Mouse (Mus musculus): Measurements from ENCODE around the gene Slc44a5. TPM values are rescaled to one million over a fixed set of nuclear protein-coding genes. Genes with fewer than 3 reads are reported as not detected.
A peak's percentile ranks its signal among the peaks of the same experiment; 100 is the strongest.

The Slc44a5 gene
- total RNA-seq, 2 experiments from 2014 or later, result not detected

DNA sequence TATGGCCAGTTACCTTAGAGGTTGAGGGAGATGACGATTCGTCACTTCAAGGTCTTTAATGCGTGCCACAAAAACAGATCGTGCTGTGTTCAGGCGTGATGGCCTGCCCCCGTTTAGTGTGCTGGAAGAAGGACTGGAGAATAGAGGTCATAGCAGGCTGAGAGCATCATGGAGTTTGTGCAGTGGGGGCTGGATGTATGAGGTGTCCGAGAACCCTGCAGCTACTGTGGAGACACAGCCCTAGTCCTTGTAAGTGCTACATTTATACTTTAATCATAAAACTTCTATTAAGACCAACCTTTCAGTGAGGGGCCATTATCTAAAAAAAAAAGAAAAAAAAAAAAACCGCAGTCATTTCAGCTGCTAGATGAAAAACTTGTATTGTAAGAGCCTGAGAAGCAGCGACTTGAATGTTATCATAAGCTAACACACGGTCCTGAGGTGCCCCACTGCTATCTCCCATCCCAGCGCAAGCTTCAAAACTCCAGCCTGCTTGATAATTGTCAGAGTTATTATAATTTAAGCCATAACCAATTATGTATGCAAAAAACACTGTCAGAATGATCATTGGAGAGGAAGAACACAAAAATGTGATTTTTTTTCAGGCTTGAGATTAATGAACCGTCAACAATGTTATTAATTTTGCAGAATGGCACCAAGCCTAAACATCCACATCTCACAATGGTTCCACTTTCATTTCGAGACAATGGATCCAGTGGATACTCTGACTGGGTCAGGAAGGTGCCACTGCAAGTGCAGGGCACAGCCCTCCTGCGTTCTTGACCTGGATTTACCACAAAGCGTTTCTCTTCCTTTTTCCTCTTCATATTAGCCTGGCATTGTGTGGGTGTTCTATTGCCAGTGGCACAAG is 118.5 kb downstream of the Slc44a5 start:
- peak; percentile 26; the same call in 1 of the 2 replicates for ATAC-seq (replicated peaks; ENCODE audit: poor library complexity, severe bottlenecking)

DNA sequence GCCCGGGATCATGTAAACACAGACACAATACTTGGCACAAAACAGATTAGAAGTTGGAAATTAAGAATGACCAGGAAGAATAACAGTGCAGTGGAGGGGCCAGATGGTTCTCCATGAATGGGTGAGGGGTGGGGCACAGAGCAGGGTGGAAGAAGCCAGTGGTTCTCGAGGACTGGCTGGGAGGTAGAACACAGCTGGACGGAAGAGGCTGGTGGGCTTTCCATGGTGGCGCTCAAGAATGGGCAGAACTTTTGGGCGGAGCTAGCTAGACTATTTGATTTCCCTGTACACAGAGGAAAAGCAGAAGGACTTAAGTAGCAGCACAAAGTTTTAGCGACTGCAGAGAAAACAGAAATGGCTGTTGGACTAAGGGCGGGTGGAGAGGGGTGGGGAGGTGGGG is 119.2 kb downstream of the Slc44a5 start:
- ATAC-seq (replicated peaks; ENCODE audit: poor library complexity, severe bottlenecking), result peak; percentile 64

DNA sequence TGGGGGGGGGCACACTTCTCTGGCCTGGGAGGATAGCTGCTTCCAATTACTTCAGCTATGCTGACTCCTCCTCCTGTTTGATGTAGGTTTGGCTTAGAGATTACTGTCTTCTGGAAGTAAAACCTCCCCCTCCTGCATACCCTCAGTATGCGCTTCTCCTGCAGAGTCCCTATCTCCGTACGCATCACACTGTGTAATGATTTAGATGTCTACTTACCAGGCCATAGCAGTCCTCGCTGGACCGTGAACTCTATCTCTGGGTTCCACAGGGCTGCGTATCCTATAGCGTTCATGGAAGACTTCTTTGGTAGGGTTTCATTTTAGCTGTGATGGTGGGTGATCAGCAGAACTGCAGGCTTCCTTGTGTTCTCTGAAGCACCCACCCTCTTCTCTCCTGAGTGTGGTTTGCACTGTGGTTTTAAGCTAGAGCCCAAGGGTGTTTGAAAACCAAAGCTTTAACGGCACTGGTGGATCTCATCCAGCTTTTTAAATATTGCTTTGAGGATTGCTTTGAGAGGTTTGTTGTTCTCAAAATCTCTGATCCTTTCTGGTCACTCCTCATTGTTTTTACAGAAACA is 120.6 kb downstream of the Slc44a5 start:
- ATAC-seq (replicated peaks; ENCODE audit: poor library complexity, severe bottlenecking), result peak; percentile 38; the same call in 1 of the 2 replicates

DNA sequence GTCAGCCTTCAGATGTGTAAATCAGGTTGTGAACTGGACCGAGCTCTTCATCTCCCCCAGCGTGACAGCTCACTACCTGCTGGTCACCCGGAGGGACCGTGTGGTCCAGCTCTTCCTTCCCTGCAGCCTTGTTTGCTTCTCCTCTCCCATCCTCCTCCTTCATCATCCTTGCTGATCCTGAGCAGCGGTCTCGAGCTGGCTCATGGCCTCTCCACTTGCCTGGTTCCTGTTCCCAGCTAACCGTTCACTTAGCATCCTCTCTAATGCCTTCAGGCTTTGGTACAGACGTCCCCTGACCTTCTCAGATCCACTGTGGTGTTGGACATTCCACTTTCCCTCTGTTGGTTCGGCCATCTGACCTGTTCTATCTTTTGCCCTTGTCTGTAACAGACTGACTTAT is 128.4 kb downstream of the Slc44a5 start:
- ATAC-seq (replicated peaks; ENCODE audit: poor library complexity, severe bottlenecking), result no peak

DNA sequence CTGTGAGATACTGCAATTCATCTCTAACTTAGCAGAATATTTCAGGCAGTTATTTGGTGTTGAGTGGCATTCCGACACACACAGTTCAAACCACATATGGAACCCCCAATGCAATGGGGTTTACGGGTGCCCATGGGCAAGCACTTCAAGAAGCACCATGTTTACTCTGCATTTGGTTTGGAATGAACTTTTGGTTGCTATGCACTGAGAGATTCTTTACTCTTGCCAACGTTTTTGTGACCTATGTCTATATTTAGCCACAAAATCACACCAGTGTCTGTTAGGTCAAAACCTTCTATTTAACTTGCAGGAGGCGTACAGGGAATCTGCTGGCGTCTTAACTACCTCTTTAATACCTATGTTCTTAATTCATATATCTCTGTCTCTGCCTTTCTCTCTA is 137.3 kb downstream of the Slc44a5 start:
- ATAC-seq (replicated peaks; ENCODE audit: poor library complexity, severe bottlenecking), result no peak

DNA sequence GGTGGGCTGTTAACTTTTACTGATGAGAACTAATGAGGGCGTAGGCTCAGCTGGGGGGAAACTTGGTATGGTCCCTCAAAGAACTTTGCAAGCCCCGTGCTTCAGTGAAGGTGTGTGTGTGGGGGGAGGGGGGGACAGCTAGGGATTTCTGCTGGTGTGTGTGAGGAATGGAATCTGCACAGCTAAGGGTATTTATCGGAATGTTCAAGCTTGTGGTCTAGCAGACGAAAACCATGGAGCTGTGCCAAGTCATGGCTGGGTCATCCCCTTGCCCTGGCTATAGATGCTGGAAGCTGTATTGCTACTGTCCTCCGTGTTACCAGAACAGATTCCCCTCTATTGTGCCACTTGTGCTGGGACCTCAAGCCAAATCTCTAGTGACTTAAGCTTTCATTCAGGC is 138.0 kb downstream of the Slc44a5 start:
- no peak for ATAC-seq (replicated peaks; ENCODE audit: poor library complexity, severe bottlenecking)

DNA sequence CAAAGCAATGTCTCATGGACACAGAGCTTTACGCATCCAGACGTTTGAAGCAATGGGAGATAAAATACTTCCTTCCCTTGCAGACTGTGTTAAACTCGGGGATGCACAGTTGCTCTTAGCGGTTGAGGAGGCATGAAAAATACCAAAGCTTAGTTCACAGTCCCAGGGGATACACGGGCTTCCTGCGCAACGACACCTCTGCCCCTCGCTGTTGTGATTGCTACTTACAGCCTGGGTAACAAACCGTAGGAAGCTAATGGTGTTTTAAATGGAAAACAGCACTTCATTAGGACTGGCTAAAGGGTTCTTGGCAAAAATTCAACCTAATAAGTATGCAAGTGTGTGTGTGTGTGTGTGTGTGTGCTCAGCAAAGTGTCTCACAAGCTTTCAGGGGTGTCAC is 141.8 kb downstream of the Slc44a5 start:
- ATAC-seq (replicated peaks; ENCODE audit: poor library complexity, severe bottlenecking), result no peak

DNA sequence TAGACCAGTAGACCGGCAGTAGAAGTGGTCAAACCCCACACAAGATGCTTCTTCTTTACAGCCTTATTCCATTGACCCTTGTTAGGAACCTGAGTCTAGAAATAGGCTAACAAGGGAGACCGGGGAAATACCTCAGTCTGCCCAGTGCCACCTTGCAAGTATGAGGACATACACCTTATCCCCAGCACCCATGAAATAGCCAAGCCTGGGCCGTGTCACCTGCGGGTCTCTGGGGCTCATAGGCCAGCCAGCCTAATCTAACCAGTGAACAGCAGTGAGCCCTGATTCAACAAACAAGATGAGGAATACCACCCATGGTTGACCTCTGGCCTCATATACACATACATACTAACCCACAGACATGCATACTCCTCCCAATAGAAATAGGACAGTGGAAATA is 142.2 kb downstream of the Slc44a5 start:
- ATAC-seq (replicated peaks; ENCODE audit: poor library complexity, severe bottlenecking), result no peak

DNA sequence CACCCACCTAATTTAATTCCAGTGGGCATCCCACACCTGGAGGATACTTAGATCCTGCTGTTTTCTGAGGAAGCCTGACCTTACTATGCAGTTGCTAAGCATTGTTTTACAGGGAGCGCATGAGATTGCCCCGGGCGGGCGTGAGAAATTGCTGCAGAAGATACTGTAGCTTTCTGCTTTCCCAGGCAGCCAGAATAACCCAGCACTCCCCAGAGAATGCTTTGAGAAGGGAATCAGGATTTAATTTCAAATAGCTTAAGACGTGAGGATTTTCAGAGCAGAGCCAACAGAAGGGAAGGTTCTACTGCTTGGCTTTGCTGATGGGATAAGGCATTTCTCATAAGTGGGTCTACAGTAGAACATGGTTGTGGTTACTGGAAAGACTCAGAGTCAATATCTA is 142.8 kb downstream of the Slc44a5 start:
- ATAC-seq (replicated peaks; ENCODE audit: poor library complexity, severe bottlenecking), result no peak

DNA sequence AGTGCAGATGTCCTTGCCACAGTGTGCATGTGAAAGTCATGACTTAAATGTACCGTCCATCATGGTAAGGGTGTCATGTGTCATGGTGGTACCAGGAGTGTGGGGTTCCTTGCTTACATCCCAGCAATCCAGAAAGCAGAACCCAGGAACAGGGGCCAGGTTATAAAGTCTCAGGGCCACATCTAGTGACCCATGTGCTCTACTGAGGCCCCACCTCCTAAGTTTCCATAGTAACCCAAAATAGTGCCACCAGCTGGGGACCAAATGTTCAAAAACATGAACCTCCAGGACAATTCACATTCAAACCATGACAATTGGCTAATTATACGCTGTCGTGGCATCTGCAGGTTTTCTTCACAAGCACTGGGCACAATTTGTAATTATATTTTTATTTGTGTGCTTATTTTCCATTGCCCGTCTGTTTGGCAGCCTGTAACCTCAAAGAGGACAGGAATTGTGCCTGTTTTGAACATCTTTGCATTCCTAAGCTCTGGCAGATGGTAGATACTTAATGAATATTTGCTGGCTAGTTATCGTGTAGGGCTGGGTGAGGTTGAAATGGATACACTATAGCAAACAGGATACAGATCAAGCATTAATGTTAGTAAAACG is 145.9 kb downstream of the Slc44a5 start:
- no peak for ATAC-seq (replicated peaks; ENCODE audit: poor library complexity, severe bottlenecking)

DNA sequence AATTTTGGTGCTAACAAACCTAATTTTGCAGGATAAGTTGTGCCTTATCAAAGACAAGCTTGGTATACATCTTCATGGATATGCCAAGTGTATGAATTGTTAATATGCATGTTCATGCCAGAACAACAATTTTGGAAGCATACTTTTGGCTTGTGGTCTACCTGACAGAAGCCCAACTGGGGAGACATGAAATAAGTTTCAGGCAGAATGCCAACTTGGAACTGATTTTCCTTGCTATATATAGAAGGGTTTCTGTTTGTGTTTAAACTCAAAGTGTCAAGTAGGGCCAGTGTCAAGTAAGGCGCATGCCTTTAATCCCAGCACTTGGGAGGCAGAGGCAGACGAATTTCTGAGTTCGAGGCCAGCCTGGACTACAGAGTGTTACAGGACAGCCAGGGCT is 149.3 kb downstream of the Slc44a5 start:
- ATAC-seq (replicated peaks; ENCODE audit: poor library complexity, severe bottlenecking), result no peak

DNA sequence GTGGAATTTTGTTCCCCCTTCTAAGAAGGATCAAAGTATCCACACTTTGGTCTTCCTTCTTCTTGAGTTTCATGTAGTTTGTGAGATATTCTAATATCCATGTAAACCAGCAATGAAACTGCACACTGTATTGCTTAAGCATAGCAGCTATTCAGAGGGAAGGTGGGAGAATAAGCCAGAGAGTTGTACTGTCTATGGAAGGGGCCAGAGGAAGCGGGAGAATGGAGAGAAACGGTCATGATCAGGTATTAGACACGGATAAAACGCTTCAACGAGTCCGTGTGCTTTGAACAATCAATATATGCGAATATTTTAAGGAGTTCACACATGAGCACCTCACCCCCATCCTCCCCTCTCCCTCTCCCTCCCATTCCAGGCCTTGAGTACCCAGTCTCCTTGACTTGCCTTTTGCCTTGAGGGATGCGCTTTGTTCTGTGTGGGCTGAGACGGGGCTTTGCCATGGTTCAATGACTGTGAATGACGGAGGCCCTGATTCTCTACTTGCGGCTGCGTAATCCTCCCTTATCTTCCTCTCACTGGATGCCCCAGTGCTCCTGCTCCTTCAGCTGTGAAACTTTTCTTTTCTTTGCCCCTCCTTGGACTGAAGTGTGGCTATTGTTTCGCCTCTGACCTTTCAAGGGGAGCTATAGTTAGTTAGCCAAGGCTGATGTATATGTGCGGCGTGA is 151.8 kb downstream of the Slc44a5 start:
- ATAC-seq (replicated peaks; ENCODE audit: poor library complexity, severe bottlenecking), result no peak

DNA sequence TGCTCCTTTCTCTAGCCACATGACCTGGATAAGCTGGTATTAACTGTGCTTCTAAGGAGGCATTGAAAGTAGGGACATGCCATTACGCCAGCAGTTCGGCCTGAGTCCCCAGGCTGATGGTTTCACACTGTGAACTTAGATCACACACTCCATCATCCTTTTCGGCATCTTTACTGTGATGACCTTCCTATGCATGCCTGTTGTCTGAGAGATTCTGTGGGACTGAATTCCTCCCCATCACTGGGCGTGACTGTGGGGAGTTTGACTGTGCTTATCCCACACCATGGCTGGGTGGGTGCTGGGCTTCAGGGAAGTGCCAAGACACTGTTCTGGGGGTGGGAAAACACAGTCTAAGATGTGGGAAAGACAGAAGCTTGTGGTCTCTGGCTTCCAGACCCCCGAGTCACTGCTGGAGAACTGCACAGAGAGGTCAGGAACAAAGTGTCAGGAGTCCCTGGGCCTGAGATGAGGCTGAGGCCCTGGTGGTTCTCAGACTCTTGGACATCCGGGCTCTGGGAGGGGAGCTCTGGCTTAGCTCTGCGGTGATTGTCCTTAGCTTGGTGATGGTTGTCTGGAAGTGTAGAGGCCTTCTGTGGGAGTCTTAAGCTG is 152.6 kb downstream of the Slc44a5 start:
- no peak for ATAC-seq (replicated peaks; ENCODE audit: poor library complexity, severe bottlenecking)

DNA sequence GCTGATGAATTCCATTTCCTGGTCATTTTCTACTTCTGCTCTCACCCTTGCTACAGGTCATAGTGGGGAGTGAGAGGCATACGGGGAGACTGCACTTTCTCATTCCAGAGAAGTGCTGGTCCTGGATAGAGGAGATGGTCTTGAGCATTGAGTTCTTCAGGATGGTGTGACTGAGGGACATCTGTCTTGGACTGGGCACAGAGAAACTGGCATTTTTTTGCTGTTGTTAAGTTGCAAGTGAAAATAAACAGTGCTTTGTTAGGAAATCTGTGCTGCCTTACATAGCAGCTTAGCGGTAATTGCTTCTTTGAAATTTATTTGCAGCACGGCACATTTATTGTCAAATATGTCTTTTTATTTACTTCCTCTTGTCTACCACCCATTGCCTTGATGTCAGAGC is 154.0 kb downstream of the Slc44a5 start:
- no peak for ATAC-seq (replicated peaks; ENCODE audit: poor library complexity, severe bottlenecking)

DNA sequence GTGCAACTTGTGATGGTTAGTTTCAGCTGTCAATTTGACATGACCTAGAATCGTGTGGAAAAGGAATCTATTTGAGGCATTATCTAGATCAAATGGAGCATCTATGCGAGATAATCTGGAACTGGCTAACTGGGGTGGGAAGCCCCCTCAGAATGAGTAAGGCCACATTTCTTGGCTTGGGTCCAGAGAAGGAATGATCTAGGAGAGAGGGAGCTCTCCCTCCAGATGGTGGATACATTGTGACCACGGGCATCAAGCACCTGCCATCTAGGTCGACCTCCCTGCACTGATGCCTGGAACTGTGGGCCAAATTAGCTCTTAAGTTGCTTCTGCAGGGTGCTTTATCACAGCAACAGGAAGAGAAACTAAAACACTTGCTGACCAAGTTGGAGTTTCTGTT is 155.8 kb downstream of the Slc44a5 start:
- ATAC-seq (replicated peaks; ENCODE audit: poor library complexity, severe bottlenecking), result no peak

DNA sequence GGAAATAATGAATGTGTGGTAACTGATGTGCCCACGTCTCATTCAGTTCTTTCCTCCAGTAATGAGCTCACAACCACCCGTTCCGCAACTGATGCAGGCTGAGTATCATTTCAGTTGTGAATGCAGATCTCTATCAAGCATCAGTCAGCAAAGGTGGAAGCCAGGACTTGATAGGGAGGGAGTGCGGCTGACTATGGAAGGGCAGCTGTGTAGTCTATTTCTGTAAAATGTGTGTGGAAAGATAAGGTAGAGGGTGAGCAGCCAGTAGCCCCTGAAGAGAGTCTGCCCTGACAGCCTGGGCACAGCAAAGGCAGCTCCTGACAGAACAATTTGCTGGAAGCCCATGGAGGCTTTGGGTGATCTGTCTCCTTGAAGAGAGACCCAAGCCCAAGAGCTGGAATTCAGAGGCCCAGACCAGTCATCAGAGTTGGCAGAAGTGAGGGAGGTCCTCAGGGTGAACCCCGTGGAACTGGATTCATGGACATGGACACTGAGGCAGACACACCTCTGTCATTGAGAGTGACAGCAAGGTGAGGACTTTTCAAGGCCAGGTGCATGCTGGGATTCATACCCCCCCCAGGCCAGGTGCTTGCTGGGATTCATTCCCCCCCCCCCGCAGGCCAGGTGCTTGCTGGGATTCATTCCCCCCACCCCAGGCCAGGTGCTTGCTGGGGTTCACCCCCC is 157.3 kb downstream of the Slc44a5 start:
- ATAC-seq (replicated peaks; ENCODE audit: poor library complexity, severe bottlenecking), result no peak

DNA sequence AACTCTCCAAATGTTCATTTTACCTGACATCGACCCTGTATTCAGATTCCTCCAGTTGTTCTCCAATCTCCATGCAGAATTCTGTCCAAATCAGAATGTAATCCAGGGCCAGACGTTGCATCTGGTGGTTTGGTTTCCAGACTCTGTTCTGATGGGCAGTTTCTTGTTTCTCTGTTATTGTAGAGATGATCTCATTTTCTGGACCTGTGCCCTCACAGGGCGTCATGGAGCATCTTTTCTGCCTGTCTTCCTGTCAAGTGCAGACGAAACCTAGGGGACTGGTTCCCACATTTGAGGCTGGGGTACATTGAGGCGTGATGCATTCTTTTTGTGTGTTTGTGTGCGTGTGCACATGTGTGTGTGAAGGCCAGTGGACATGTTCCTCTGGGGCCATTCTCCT is 160.8 kb downstream of the Slc44a5 start:
- ATAC-seq (replicated peaks; ENCODE audit: poor library complexity, severe bottlenecking), result no peak

DNA sequence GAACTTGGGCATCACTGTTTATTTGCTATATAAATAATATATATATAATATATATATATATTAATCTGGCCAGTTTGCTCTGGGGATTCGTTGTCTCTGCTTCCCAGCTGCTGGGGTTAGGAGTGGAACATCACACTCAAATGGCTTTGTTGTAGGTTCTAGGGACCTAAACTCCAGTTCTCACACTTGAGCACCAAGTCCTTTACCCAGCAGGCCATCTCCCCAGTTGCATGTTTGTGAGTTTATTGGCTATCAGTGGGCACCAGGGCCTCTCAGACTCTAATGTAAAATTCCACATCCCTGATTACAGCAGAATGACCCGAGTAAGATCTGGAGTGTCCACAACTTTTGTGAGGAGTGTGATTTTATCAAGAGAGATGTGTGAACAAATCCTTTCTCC is 161.5 kb downstream of the Slc44a5 start:
- no peak for ATAC-seq (replicated peaks; ENCODE audit: poor library complexity, severe bottlenecking)

DNA sequence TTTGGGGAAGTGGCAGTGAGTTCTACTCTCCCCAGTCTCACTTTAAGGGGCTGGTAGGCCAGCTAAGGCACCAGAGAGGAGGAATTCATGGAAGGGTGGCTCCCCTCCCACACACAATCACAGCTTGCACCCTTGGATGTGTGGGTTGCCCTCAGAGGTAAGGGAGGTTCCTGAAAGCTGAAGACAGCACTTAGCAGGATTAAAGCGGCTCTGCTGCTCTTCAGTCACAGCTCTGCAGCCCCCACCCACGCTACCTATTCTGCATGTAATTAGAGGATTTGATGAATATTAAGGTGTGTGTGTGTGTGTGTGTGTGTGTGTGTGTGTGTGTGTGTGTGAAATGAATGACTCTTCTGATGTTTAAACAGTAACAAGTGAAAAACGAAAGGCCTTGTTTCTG is 163.3 kb downstream of the Slc44a5 start:
- no peak for ATAC-seq (replicated peaks; ENCODE audit: poor library complexity, severe bottlenecking)

DNA sequence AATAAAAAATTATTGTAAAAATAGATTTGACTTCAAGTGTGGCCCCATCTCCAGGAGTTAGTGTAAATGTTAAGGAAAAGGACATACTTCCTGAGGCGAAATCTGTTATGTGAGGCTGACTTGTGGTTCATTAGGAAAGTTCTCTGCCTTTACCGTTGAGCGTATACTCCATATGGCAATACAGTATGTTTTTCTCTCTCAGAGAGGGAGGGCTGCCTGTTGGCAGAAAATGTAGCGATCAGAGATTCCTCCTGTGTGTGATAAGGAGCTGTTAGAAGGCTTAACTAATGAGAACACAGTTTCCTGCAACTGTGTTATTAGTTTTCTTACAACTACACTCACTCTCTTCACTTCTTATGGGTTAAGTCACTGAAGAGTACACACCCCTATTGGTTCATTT is 168.1 kb downstream of the Slc44a5 start:
- ATAC-seq (replicated peaks; ENCODE audit: poor library complexity, severe bottlenecking), result no peak

Measured in granulocyte monocyte progenitor cell, adult 5-6 weeks (primary cell).